ENCODE assay signal across 8 mouse cellular contexts in genomic region chr5:123573362-123573761, GRCm38 (mm10). TPM values are rescaled to one million over a fixed set of nuclear protein-coding genes. Genes with fewer than 3 reads are reported as not detected.
DNase-seq lines count a peak whose midpoint lies in the region; ATAC-seq lines count a peak whose summit lies in the region.

No protein-coding gene starts in this region.

- peaks cover 13% of the 10 kb centered on the region for H3K4me1 ChIP-seq in heart, embryonic 15.5 days (replicated peaks)
- H3K4me1 ChIP-seq in brown adipose tissue, adult 24 weeks (ENCODE audit: control insufficient read depth, insufficient read depth, insufficient read length, low read length), result peaks cover 2% of the 10 kb centered on the region; the same call in 1 of the 2 replicates
- peaks cover 11% of the 10 kb centered on the region for H3K4me1 ChIP-seq in hindbrain, embryonic 15.5 days (replicated peaks)
- H3K4me1 ChIP-seq in midbrain, embryonic 15.5 days, result peaks cover 14% of the 10 kb centered on the region

- peaks cover 22% of the 10 kb centered on the region for H3K36me3 ChIP-seq in heart, embryonic 15.5 days
- peaks cover 30% of the 10 kb centered on the region for H3K36me3 ChIP-seq in hindbrain, embryonic 15.5 days
- H3K36me3 ChIP-seq in midbrain, embryonic 15.5 days (replicated peaks), result peaks cover 16% of the 10 kb centered on the region; the same call in 1 of the 2 replicates

- WGBS in heart, embryonic 15.5 days, result 57% methylated on average over 8 of the region's 8 CpGs
- 64% methylated on average over 8 of the region's 8 CpGs for WGBS in hindbrain, embryonic 15.5 days
- 68% methylated on average over 8 of the region's 8 CpGs for WGBS in midbrain, embryonic 15.5 days

- ATAC-seq in heart, embryonic 15.5 days (replicated peaks; ENCODE audit: insufficient number of reproducible peaks, insufficient read depth, low FRiP score, low read depth), result no peak
- peak; percentile 10; the same call in 1 of the 2 replicates for ATAC-seq in hindbrain, embryonic 15.5 days (ENCODE audit: low FRiP score, low read depth)
- ATAC-seq in midbrain, embryonic 15.5 days (replicated peaks), result peak; percentile 44

- peak overlapping the region; percentile 88 for H3K4me2 ChIP-seq in heart, embryonic 15.5 days
- H3K4me2 ChIP-seq in hindbrain, embryonic 15.5 days, result peak overlapping the region; percentile 84
- H3K4me2 ChIP-seq in midbrain, embryonic 15.5 days, result peak overlapping the region; percentile 94

- no peaks in the 10 kb centered on the region for H3K27me3 ChIP-seq in heart, embryonic 15.5 days
- H3K27me3 ChIP-seq in hindbrain, embryonic 15.5 days, result no peaks in the 10 kb centered on the region
- no peaks in the 10 kb centered on the region for H3K27me3 ChIP-seq in midbrain, embryonic 15.5 days (replicated peaks)

- DNase-seq in heart, adult 18-20 months, result no peak
- no peak for DNase-seq in cerebellum, postnatal 25 days
- no peak for DNase-seq in ovary, adult 18-20 months (ENCODE audit: low spot score)
- DNase-seq in gastrocnemius, postnatal 10 days, result no peak

- H3K9me3 ChIP-seq in heart, embryonic 15.5 days (replicated peaks), result no peaks in the 10 kb centered on the region
- no peaks in the 10 kb centered on the region for H3K9me3 ChIP-seq in hindbrain, embryonic 15.5 days
- no peaks in the 10 kb centered on the region for H3K9me3 ChIP-seq in midbrain, embryonic 15.5 days

- H3K9ac ChIP-seq in heart, embryonic 15.5 days, result no peak overlapping the region
- no peak overlapping the region for H3K9ac ChIP-seq in hindbrain, embryonic 15.5 days
- no peak overlapping the region for H3K9ac ChIP-seq in midbrain, embryonic 15.5 days

- H3K4me3 ChIP-seq in heart, embryonic 15.5 days, result peak overlapping the region; percentile 85
- 0 out of 2 replicates have a peak overlapping the region, but pooled peaks have one; percentile 91 for H3K4me3 ChIP-seq in brown adipose tissue, adult 24 weeks (ENCODE audit: insufficient read depth, low read depth, low read length)
- H3K4me3 ChIP-seq in hindbrain, embryonic 15.5 days, result peak overlapping the region; percentile 93
- peak overlapping the region; percentile 71 for H3K4me3 ChIP-seq in midbrain, embryonic 15.5 days

- H3K27ac ChIP-seq in heart, embryonic 15.5 days, result no peak overlapping the region
- H3K27ac ChIP-seq in brown adipose tissue, adult 24 weeks (replicated peaks; ENCODE audit: low read depth, low read length), result no peak overlapping the region
- peak overlapping the region; percentile 35; the same call in 1 of the 2 replicates for H3K27ac ChIP-seq in hindbrain, embryonic 15.5 days (replicated peaks)
- no peak overlapping the region for H3K27ac ChIP-seq in midbrain, embryonic 15.5 days

RNA-seq across cellular contexts. Expression of gene Vps33a, which starts 0.5 kb away (rescaled TPM):
- 17.3 and 21.1 TPM in 2 replicates for polyA plus RNA-seq in heart, embryonic 15.5 days (2015; fragmentation: Nextera tagmentation; extraction: Ambion mirVana)
- 10 to 100 TPM; 27.4 to 31.8 TPM for total RNA-seq in heart, adult 18-20 months (2021)
- polyA plus RNA-seq in brown adipose tissue, adult 24 weeks (2012; ENCODE audit: insufficient read depth, insufficient read length, missing spikeins), result 23.0 and 31.5 TPM in 2 replicates
- 38.1 and 38.7 TPM in 2 replicates for polyA plus RNA-seq in hindbrain, embryonic 15.5 days (2015; fragmentation: Nextera tagmentation; extraction: Ambion mirVana)
- polyA plus RNA-seq in midbrain, embryonic 15.5 days (2015; fragmentation: Nextera tagmentation; extraction: Ambion mirVana), result 46.4 and 47.2 TPM in 2 replicates
- total RNA-seq in gastrocnemius, postnatal 10 days (2021), result 10 to 100 TPM; 23.3 to 26.6 TPM

RNA-seq across cellular contexts. Expression of gene Gm49027, which starts 48.1 kb away (rescaled TPM):
- polyA plus RNA-seq in heart, embryonic 15.5 days (2015; fragmentation: Nextera tagmentation; extraction: Ambion mirVana), result 0.18 and 2.6 TPM in 2 replicates
- total RNA-seq in heart, adult 18-20 months (2021), result under 1 TPM in 1 of 2 experiments, not detected in 1; 0.41 TPM
- polyA plus RNA-seq in brown adipose tissue, adult 24 weeks (2012; ENCODE audit: insufficient read depth, insufficient read length, missing spikeins), result not detected in 2 replicates
- polyA plus RNA-seq in hindbrain, embryonic 15.5 days (2015; fragmentation: Nextera tagmentation; extraction: Ambion mirVana), result 1.6 and 4.2 TPM in 2 replicates
- polyA plus RNA-seq in midbrain, embryonic 15.5 days (2015; fragmentation: Nextera tagmentation; extraction: Ambion mirVana), result 1.1 and 1.5 TPM in 2 replicates
- 1 to 10 TPM in 1 of 2 experiments, not detected in 1; 1.1 TPM for total RNA-seq in gastrocnemius, postnatal 10 days (2021)

RNA-seq across cellular contexts. Expression of gene Diablo, which starts 49.4 kb away (rescaled TPM):
- 88.4 and 97.6 TPM in 2 replicates for polyA plus RNA-seq in heart, embryonic 15.5 days (2015; fragmentation: Nextera tagmentation; extraction: Ambion mirVana)
- 10 to 100 TPM; 68.8 to 70.1 TPM for total RNA-seq in heart, adult 18-20 months (2021)
- 58.4 and 76.8 TPM in 2 replicates for polyA plus RNA-seq in brown adipose tissue, adult 24 weeks (2012; ENCODE audit: insufficient read depth, insufficient read length, missing spikeins)
- polyA plus RNA-seq in hindbrain, embryonic 15.5 days (2015; fragmentation: Nextera tagmentation; extraction: Ambion mirVana), result 106 TPM in 2 replicates
- 110 and 115 TPM in 2 replicates for polyA plus RNA-seq in midbrain, embryonic 15.5 days (2015; fragmentation: Nextera tagmentation; extraction: Ambion mirVana)
- 10 to 100 TPM; 36.9 to 38.8 TPM for total RNA-seq in gastrocnemius, postnatal 10 days (2021)
